Mouse (Mus musculus): ENCODE measurements around the gene Sept8. TPM values are rescaled to one million over a fixed set of nuclear protein-coding genes. Genes with fewer than 3 reads are reported as not detected.
"Not testable (repeated sequence)": the region's sequence is repeated elsewhere in the genome, so short reads cannot be mapped to it uniquely, and the experiment has no call there.

Gene Sept8
- total RNA-seq, 1 experiment from 2014 or later: 39.0 TPM

DNA sequence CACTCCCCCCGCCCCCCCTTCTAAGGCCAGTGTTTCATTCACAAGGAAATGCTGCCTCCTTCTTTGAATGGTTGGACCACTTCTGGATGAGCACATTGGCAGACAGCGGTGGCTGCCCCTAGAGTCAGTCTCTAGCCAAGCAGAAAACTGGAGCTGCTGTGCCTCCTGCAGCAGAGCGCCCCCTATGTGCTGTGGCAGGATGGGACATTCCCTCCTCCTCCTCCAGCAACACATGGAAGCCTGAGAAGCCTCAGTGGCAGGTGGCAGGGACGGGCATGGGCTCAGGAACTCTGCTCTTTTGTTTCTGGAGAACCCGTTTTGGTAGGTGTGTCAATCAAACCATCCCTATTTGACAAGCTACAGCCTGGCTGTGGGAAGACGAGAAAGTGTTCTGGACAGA lies 5.8 kb downstream of the Sept8 start:
- DNase-seq: peak; percentile 40

DNA sequence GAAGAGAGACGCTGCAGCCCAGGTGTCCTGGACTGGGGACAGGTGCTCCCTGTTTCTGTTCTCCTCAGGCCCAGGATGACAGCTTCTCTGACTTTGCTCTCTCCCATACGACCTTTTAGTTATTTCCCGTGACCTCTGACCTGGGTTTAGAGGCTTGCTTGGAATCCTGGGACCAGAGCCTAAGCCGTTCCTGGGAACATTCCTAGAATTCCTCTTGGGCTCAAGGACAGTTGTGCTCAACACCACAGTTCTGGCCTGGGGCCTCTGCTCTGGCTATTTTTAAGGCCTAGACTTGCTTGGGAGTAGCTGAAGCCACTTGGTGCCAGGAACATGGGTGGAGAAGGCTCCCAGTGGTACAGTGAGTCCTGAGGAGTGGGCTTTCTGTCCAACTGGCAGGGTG lies 6.4 kb downstream of the Sept8 start:
- peak; percentile 42 for DNase-seq

DNA sequence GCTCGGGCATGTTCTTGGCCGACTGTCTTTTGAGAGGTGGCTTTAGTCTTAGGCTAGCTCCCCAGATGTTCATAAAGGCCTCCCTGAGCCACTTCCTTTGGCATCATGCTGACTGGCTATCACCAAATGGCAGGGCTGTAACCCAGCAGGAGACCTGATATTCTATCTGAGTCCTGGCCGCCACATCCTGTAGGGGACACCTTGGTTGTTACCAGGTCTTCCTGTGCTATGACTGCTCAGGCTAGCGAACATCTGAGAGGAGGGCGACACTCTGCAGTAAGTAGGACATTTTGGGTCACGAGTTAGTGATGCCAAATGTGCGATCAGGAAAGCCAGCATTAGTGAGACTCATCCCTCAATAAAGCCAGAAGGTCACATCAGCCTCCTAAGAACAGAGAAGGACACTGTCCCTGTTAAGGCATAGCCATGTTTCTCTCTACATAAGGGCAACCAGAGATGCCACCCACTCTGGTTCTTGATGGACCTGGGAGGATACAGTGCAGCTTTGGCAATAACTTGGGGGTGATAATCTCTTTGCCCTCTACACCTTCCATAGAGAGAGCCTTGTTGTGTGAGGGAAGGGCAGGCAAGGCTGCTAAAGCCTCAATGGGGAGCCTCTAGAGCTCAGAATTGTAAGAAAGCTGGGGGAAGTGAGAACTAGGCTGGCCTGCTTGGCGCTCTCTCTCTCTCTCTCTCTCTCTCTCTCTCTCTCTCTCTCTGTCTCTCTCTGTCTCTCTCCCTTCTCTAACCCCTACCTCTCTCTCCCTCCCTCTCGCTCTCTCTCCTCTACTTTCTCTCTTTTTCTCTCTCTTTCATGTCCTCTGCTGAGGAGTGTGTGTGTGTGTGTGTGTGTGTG lies 9.6 kb downstream of the Sept8 start:
- DNase-seq: no peak

DNA sequence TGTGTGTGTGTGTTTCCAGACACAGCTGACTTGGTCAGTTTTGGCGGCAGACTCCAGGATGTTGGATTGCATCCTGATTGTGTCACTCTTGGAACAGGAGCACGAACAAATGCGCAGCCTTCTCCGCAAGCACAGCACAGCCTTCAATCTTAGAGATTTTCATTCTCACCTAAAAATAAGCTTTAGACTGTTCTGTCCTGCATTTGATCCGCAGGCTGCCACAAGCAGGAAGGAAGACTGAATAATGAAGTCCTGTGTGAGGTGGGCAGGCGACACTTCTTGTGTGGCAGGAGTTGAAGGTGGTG lies 10.1 kb downstream of the Sept8 start:
- DNase-seq: peak; percentile 58

GRCm38 (mm10) chr11:53530001-53530400 lies 10.9 kb downstream of the Sept8 start:
- no peak for DNase-seq

DNA sequence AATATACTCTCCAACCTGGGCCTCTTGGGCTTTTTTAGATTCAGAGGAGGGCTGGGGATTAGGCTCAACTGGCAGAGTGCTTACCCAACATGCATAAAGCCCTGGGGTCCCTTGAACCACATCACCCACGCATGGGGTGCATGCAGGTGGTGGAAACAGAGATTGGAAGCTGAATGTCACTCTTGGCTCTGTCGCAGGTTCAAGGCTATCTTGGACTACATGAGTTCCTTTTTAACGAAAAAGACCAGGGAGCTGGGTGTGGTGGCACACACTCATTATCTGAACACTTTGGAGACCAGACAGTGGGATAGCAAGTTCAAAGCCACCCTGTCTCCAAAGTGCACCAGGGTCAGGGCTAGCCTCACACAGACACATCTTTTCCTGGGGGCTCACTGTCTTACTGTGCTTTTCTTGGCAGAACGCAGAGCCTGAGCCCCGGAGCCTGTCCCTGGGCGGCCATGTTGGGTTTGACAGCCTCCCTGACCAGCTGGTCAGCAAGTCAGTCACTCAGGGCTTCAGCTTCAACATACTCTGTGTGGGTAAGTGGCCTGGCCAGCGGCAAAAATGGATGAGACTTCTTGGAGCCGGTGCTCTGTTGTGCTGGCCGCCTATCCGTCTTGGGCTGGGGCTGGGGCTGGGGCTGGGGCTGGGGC lies 12.6 kb downstream of the Sept8 start:
- DNase-seq: peak; percentile 2

- peak; percentile 2 for DNase-seq
These were observed 13.2 kb downstream of the Sept8 start for GRCm38 (mm10) chr11:53532231-53532620.

DNA sequence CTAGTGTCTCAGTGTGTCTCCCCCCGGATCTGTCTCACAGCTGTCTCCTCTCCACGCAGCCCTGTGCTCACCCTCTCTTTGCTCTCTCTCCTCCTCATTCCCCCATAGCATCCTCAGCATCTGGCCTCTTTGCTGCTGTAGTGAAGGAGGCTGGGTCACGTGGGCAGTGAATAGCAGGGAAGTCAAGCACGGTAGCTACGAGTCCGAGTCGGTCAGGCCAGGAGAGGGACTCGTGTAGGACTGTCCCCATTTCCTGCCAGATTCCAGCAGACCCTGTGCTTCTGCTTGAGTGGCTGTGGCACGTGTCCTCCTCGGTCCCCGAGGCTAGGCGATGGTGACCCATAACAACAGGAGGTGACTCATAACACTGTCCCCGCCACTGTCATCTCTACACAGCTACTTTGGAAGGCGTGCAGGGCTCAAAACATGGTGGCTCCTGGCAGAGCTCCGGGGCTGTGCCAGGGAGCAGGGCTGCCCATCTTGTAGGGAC lies 20.0 kb downstream of the Sept8 start:
- DNase-seq: no peak

GRCm38 (mm10) chr11:53540394-53540793 lies 21.3 kb downstream of the Sept8 start:
- no peak for DNase-seq

DNA sequence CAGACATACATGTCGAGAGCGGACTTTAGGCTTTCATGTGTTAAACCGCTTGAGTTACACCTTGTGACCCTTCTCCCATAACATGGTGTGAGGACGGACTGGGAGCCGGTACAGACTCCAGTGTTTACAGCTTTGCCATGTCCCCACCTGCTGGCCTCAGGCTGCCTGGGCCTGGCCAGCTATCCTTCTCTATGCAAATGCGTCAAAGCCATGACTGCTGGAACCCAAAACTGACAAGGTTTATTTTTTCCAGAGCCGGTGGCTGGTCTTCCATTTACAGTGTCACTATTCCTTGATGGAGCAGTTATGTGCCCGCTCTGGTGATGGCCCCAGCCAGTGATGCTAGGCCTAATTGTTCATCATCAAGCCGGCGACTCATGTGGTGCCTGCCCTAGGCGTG lies 22.2 kb downstream of the Sept8 start:
- no peak for DNase-seq

DNA sequence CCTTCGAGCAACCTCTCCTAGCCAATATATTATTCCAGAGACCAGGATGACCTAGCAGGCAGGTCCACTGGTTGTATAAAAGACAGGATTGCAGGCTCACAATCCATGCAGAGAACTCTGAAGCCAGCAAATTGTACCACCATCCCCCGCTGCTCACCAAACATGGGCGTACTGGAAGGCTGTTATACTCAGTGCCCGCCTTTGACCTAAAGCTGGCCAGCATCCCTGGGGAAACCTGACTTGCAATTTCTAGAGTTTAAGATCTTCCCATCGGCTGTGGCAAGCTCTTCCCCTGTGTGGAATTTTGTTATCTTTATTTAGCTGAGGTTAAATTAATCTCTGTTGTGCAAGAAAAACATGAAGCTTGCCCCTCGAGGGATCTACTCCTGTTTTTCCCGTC lies 24.0 kb downstream of the Sept8 start:
- DNase-seq: no peak

- DNase-seq: peak; percentile 41
These were observed 27.2 kb downstream of the Sept8 start for GRCm38 (mm10) chr11:53546271-53546670.

DNA sequence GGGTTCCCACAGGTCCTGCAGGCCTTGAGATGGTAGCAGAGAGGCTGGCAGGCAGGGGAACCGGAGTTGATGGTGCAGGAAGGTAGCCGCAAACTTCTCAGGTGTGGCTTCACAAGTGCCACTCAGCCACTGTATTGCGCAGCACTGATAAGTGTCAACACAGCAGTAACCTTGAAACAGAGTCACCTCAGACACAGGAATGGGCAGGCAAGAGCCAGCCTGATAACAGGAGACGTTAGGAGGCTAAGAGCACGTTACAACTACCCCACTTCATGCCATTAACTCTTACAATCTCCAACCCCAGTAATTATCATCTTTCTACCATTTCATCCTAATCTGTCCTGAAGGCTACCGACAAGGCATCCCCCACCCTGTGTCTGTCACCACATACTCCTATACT lies 28.5 kb downstream of the Sept8 start:
- DNase-seq: no peak

DNA sequence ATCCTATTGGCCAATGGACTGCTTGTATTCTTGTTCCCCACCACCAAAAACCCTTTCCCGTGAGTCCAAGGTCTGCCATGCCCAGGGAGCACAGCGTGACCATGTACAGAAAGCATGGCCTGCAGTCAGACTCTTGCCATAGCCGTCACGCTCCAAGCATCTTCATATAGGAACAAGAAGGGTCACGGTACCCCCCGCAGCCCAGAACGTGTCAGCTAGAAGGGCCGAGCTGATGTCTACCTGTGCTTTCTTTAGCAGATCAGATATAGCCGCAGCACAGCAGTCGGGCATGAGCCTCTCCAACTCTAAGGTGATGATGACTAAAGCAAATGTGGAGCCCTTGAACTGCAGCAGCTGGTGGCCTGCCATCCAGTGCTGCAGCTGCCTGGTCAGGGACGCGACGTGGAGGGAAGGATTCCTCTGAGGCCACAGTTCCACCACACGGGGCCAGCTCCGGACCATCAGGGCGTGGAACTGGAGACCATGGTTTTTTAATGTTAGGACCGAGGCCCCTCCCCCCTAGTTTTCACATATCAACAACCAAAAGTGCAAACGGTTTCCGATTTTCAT lies 29.1 kb downstream of the Sept8 start:
- peak; percentile 44 for DNase-seq

DNA sequence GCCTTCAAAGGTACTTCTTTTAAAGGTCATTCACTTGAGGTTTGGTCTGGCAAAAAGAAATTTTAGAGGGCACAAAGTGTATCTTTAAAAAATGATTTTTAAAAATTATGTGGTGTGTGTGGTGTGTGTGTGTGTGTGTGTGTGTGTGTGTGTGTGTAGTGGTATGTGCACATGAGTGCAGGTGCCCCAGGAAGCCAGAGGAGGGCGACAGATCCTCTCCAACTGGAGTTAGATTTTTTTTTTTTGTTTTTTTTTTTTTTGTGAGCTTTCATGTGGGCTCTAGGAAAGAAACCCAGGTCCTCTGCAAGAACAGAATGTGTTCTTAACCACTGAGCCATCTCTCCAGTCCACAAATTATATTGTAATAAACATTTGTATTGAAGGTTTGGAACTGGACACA lies 31.7 kb downstream of the Sept8 start:
- DNase-seq: no peak

DNA sequence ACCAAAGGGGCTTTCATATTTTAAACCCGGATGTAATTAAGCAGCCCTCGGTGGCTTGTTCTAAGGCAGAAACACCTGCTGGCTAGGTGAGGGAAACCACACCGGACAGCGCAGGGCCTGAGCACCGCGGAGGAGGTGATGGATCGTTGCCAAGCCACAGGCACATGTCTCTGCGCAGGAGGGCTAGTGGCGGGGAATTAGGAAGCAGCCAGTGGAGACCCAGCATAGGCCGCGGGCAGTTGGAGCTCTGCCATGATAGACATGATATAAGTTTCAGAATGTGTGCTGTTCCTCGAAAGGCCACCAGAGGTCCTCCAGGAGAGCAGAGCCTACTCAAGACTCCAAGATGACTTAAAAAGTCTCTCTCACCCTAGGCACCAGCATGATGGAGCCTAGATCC lies 32.7 kb downstream of the Sept8 start:
- DNase-seq: peak; percentile 35

- not testable (repeated sequence) for DNase-seq
These were observed 37.5 kb downstream of the Sept8 start for GRCm38 (mm10) chr11:53556529-53556928.

DNA sequence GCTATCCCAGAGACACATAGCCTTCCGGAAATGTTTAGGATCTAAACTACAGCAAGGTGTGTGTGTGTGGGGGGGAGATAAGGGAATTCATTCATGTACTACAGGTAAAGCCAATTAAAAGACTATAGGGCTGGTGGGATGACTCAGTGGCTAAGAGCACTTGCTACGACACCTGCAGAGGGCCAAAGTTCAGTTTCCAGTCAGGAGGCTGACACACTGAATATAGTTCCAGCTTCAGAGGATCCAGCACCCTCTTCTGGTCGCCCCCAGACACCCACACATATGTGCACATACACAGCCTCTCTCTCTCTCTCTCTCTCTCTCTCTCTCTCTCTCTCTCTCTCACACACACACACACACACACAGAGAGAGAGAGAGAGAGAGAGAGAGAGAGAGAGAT lies 38.9 kb downstream of the Sept8 start:
- not testable (repeated sequence) for DNase-seq

DNA sequence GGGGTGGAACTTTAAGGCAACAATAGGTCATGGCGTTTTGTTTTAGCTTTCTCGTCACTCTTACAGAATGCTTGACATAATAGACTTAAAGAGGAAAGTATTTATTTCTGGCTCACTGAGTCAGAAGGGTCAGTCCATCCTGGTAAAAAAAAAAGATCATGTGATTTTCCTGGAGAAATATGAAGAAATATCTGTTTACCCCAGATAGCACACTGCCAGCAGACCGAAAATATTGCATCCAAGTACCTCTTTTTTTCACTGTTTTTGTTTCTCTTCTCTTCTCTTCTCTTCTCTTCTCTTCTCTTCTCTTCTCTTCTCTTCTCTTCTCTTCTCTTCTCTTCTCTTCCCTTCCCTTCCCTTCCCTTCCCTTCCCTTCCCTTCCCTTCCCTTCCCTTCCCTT lies 40.9 kb downstream of the Sept8 start:
- DNase-seq: not testable (repeated sequence)

DNA sequence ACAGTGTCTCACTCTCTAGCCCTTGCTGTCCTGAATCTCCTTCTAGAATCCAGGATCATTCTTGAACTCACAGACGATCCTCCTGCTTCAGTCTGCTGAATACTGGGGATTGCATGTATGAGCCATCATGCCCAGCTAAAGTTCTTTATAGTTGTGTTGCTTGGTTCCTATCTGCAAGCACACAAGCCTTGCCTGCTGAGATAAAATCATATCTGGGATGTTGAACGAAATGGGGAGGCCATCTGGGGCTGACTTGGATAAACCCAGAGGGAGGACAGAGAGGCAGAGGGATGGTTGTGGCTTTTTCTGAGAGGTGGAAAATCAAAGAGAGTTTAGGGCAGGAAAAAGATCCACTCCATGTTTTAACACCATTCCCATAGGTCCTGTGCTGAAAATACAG lies 42.9 kb downstream of the Sept8 start:
- DNase-seq: no peak

DNA sequence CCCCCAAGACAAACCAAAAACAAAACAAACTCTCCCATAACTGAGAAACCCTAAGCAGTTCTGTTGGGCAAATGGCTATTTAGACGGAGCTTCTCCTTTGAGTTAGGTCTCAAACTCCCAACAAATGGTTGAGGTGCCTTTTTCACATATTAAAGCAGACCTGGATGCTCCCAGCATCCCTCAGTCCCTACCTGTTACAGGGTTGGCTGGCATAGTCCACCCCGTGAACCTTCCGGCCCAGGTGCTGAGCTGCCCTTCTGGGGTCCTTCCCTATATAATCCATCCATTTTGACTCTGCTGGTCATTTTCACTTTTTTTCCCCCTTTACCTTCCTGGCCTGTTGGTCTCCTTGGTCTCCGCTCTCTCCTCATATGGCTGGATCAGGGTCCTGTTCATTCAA lies 47.6 kb downstream of the Sept8 start:
- no peak for DNase-seq

GRCm38 (mm10) chr11:53567224-53568014 lies 48.4 kb downstream of the Sept8 start, which contains the start of gene Kif3a:
Gene Kif3a, plus strand, starts transcription at chr11:53567379.
- peak; percentile 97 for DNase-seq

- DNase-seq: no peak
These were observed 61.5 kb downstream of the Sept8 start for GRCm38 (mm10) chr11:53580562-53580961.
